Mouse (Mus musculus): ENCODE results near the gene Pitpnm1. TPM values are rescaled to one million over a fixed set of nuclear protein-coding genes. Genes with fewer than 3 reads are reported as not detected.
"Not testable (repeated sequence)": the region's sequence is repeated elsewhere in the genome, so short reads cannot be mapped to it uniquely, and the experiment has no call there.

Gene Pitpnm1
- polyA plus RNA-seq, 1 experiment = 14.8 TPM

DNA sequence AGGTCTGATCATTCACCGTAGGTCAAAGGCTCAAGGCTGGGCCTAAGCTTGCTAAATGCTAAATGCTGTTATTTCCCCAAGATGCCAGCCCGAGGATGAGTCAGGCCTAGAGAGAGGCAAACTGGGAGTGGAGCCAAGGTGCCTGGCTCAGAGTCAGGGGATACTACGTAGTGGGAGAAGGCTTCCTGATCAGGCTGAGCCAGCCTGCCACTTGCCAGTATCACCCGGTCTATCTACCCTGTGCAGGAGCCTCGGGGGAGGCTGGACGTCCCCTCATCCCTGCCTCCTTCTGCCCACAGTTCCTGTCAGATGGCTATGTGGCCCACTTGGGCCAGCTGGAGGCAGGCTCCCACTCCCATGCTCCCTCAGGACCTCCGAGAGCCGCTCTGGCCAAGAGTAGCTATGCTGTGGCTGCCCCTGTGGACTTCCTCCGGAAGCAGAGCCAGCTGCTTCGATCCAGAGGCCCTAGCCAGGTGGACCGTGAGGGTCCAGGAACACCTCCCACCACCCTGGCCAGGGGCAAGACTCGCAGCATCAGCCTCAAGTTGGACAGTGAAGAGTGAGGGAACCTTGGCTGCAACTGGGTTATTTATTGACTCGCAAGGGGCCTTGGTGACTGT lies 13.5 kb downstream of the Pitpnm1 start:
- H3K27ac ChIP-seq (replicated peaks; ENCODE audit: low read depth, low read length) = peak overlapping the region; percentile 74
- H3K4me3 ChIP-seq (ENCODE audit: insufficient read depth, low read depth, low read length) = no peak overlapping the region; the same call in 1 of the 2 replicates
- H3K4me1 ChIP-seq (ENCODE audit: control insufficient read depth, insufficient read depth, insufficient read length, low read length) = peaks cover 12% of the 10 kb centered on the region

DNA sequence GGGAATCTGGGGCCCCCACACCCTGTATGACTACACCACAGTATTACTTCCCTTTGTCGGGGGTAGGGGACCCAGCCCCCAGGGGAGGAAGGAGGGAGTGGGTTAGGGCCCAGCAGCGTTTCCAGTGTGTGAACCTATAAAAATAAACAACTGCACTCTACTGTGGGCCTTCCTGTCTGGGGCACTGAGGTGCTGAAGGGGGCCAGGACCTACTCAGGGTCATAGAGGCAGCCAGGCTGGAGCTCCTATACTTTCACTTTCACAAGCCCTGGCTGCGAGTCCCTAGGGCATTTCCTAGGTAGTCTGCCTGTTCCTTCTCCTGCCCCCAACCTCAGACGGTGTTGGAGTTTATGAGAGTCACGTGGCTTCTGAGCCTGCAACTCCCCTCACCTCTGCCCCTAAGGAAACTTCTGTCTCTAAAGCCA lies 14.0 kb downstream of the Pitpnm1 start:
- peaks cover 12% of the 10 kb centered on the region for H3K4me1 ChIP-seq (ENCODE audit: control insufficient read depth, insufficient read depth, insufficient read length, low read length)
- H3K27ac ChIP-seq (replicated peaks; ENCODE audit: low read depth, low read length) = peak overlapping the region; percentile 74
- no peak overlapping the region; the same call in 1 of the 2 replicates for H3K4me3 ChIP-seq (ENCODE audit: insufficient read depth, low read depth, low read length)

DNA sequence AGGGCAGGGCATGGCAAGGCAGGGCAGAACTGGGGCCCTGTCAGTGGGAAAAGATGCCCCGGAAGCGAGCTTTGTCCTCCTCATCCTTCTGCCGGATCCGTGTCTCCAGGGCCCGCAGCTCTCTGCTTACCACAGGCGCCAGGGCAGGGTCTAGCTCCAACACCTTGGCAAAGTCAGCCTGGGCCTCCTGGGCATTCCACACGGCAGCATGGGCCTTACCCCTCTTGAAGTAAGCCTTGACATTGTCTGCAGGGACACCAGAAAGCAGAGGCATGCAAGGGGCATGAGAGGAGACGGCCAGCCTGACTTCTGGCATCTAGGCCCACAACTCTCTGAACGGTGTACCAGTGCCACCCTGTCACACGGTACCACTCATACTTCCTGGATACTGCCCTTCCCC lies 14.8 kb downstream of the Pitpnm1 start:
- H3K4me3 ChIP-seq (ENCODE audit: insufficient read depth, low read depth, low read length) = no peak overlapping the region
- H3K4me1 ChIP-seq (ENCODE audit: control insufficient read depth, insufficient read depth, insufficient read length, low read length) = peaks cover 12% of the 10 kb centered on the region
- no peak overlapping the region for H3K27ac ChIP-seq (replicated peaks; ENCODE audit: low read depth, low read length)

DNA sequence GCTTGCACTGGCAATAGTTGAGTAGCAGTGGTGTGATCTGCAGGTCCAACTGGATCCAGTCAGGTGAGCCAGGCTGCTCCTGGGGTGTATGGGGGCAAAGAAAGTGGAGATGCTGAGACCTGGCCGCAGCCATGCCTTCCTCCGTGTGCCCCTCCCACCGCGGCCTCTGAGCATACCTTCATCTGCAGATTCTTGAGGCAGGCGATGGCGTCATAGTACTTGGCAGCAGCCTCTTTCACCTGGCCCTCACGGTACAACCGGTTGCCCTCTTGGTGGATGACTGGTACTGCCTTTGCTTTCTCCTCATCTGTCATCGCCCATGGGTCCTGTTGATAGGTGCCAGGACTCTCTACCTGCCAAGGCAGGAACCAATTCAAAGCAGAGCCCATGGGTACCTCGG lies 15.3 kb downstream of the Pitpnm1 start:
- H3K4me3 ChIP-seq (ENCODE audit: insufficient read depth, low read depth, low read length) = no peak overlapping the region
- H3K27ac ChIP-seq (replicated peaks; ENCODE audit: low read depth, low read length) = no peak overlapping the region
- peaks cover 12% of the 10 kb centered on the region for H3K4me1 ChIP-seq (ENCODE audit: control insufficient read depth, insufficient read depth, insufficient read length, low read length)

DNA sequence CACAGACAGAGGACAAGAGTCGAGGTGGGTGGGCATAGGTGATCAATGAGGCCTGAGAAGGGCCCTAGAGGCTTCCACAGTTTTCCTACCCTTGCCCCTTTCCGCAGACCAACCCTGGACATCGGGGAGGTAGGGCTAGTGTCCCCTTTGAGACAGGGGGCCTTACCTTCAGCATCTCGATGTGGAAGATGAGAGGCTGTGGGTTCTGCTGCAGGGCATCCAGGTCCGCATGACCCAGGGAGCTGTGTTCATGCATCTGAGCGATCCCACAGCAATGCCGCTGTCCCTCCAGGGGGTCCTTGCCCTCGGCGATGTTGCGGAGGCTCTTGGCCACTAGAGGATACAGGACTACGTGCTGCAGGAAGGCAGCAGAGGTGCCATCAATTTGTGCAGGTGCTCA lies 16.0 kb downstream of the Pitpnm1 start:
- peaks cover 17% of the 10 kb centered on the region for H3K4me1 ChIP-seq (ENCODE audit: control insufficient read depth, insufficient read depth, insufficient read length, low read length)
- no peak overlapping the region for H3K4me3 ChIP-seq (ENCODE audit: insufficient read depth, low read depth, low read length)
- H3K27ac ChIP-seq (replicated peaks; ENCODE audit: low read depth, low read length) = no peak overlapping the region

DNA sequence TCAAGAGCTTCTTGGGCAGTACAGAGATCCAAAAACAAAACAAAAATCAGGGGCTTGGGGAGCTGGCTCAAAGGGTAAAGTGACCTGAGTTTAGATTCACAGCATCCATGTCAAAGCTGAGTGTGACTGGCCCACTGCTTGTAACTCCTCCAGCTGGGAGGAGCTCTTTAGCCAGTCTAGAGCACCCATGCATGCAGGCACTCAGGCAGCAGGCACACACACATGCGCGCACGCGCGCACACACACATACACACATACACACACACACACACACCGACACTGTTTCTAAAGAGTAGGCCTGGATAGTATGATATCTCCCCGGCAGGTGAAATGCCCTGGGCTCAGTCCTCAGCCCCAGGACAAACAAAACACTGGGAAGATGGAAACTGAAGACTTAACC lies 17.2 kb downstream of the Pitpnm1 start:
- H3K4me3 ChIP-seq (ENCODE audit: insufficient read depth, low read depth, low read length) = no peak overlapping the region
- peaks cover 17% of the 10 kb centered on the region for H3K4me1 ChIP-seq (ENCODE audit: control insufficient read depth, insufficient read depth, insufficient read length, low read length)
- H3K27ac ChIP-seq (replicated peaks; ENCODE audit: low read depth, low read length) = no peak overlapping the region

DNA sequence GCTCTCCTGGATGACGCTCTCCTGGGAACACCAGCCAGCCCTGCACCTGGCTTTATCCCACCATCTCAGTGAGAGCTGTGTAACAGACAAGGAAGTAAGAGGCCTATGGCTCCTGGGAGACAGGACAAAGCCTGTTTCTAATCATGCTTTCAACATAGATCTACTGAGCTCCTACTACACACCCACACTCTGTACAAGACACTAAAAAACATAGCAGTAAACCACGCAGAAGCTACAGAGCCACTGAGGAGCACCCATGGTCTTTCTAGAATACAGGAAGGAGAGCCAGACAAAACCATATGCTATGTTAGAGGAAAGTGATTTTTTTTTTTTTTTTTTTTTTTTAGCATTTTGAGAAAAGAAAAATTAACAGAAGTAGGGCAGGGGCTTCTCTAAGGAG lies 18.6 kb downstream of the Pitpnm1 start:
- Histone ChIP-seq H3K4me3 (ENCODE audit: insufficient read depth, low read depth, low read length) (no peak overlapping the region), H3K4me1 (ENCODE audit: control insufficient read depth, insufficient read depth, insufficient read length, low read length) (peaks cover 12% of the 10 kb centered on the region), H3K27ac (replicated peaks; ENCODE audit: low read depth, low read length) (no peak overlapping the region)

DNA sequence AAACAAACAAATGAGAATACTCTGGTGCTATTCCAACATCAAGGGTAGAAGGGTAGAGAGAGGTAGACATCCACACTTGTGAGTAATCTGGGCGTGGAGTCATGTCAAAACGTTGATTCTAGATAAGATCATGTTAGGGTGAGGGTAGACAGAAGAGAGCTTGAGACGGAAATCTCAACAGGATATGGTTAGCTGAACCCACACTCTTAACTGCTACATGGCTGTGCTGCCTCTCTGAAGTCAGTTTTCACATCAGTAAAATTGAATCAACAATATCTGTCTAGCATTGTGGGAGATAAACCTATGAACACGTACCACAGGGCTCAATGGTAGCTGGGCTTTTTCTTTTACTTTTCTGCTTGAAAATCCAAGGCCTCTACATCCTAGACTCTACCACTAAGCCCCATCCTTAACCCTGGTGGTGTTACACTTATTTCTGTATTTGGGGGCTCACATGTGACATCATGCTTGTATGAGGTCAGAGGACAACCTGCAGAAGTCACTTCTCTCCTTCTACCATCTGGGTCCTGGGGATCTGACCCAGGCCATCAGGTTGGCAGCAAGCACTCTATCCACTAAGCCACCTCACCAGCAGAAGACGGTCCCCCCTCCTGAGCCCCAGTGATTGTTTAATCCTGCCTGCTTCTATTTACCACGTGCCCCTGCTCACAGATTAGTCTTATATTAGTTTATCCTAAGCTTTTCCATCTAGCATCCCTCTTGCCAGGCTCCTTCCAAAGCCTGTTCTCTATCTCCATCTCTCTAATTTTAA lies 20.1 kb downstream of the Pitpnm1 start:
- Histone ChIP-seq H3K4me1 (ENCODE audit: control insufficient read depth, insufficient read depth, insufficient read length, low read length) (peaks cover 4% of the 10 kb centered on the region; the same call in 1 of the 2 replicates), H3K4me3 (ENCODE audit: insufficient read depth, low read depth, low read length) (no peak overlapping the region), H3K27ac (replicated peaks; ENCODE audit: low read depth, low read length) (no peak overlapping the region)

DNA sequence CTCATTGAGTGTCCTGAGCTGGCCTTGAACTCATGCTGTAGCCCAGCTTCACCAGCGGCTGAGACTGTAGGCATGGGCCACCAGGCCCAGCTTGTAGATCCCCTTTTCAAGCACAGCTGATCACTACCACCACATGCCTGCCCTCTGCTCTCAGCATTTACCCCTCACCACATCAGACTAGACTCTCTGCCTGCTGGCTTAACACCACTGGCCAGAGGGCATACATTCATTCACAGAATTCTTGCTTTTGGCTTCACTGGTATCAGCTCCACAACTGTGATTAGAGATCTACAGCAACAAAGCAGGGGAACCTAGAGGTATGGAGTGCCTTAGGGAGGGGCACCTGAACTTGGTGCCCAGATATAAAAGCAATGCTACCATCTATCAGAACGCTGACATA lies 20.7 kb downstream of the Pitpnm1 start:
- Histone ChIP-seq H3K4me3 (ENCODE audit: insufficient read depth, low read depth, low read length) (peak overlapping the region; percentile 60), H3K4me1 (ENCODE audit: control insufficient read depth, insufficient read depth, insufficient read length, low read length) (peaks cover 4% of the 10 kb centered on the region; the same call in 1 of the 2 replicates), H3K27ac (replicated peaks; ENCODE audit: low read depth, low read length) (no peak overlapping the region)

DNA sequence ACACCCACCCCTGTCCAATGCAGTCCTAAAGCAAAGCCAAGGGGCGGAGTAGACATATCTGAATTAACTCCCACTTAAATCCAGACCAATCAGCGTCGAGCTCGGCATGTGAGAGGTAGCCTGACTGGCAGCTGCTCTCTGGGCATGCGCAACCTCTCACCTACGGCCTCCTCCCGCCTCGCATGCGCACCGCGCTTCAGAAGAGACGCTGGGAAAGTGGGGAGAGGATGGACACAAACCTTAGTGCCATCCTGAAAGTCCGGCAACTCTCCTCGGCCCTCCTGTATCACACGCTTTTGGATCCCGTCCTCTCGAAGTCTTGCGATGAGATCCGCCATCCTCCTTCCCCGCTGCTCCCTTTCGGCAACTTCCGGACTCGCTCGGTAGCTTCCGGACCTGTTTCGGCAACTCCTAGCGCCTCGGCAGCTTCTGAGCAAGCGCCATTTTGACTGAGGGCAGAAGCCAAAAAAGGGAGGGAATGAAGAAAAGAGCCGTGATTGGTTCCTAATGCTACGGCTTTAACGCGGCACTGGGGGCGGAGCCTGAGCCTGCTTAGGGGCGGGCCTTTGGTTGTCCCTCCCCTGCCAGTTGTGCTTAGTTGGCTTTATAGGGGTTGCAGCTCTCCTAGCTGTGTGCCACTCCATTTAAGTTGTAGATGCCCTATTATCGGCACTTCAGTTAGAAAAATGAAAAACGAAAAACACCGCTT lies 21.5 kb downstream of the Pitpnm1 start:
- Histone ChIP-seq H3K27ac (replicated peaks; ENCODE audit: low read depth, low read length) (peak overlapping the region; percentile 83), H3K4me3 (ENCODE audit: insufficient read depth, low read depth, low read length) (peak overlapping the region; percentile 60), H3K4me1 (ENCODE audit: control insufficient read depth, insufficient read depth, insufficient read length, low read length) (peaks cover 4% of the 10 kb centered on the region; the same call in 1 of the 2 replicates)

DNA sequence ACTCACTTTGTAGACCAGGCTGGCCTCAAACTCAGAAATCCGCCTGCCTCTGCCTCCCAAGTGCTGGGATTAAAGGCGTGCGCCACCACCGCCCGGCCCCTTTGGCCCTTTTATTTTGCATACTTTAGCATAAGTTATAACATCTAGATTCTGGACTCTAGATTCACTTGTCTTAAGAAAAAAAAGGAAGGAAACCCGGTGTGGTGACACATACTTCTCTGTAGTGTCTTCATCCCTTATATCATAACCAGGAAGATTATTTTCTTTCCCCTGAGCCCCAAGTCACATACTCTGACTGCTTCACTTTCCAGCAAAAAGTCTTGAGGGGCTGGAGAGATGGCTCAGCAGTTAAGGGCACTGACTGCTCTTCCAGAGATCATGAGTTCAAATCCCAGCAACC lies 22.1 kb downstream of the Pitpnm1 start:
- not testable (repeated sequence) for H3K4me3 ChIP-seq (ENCODE audit: insufficient read depth, low read depth, low read length); H3K27ac ChIP-seq (replicated peaks; ENCODE audit: low read depth, low read length); H3K4me1 ChIP-seq (ENCODE audit: control insufficient read depth, insufficient read depth, insufficient read length, low read length)

DNA sequence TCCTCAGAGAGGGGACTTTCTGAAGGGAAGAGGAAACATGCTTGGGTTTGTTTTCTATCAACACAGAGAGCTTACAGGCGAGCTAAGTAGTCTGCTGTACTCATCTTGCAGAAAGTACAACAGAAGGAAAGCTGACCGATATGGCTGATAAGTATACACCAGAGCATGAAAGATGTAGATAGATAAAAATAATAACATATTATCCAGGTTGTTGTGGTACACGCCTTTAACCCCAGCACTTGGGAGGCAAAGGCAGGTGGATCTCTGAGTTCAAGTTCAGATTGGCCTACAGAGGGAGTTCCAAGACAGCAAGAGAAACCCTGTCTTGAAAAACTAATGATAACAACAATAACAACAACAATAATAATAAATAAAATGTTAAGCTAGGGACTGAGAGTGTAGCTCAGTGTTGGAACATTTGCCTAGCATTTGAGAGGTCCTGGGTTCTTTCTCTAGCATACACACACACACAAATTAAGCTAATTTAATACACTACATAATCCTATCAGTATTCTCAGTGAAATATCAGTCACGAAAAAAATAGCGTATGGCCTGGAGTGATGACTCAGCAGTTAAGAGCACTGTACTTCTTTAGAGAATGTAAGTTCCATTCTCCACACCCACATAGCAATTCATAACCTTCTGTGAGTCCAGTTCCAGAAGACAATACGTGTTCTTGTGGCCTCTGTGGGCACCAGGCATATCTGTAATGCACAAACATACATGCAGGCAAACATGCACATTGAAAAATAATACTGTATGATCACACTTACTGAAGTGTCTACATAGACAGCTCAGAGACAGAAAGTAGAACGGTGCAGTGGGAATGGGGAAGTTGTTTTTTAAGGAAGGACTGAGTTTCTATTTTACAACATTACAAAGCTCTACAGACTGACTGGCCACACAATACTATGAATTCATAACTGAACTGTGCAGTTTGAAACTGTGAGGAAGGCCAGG lies 22.9 kb downstream of the Pitpnm1 start:
- no peak overlapping the region for H3K4me3 ChIP-seq (ENCODE audit: insufficient read depth, low read depth, low read length)
- H3K4me1 ChIP-seq (ENCODE audit: control insufficient read depth, insufficient read depth, insufficient read length, low read length) = peaks cover 12% of the 10 kb centered on the region
- no peak overlapping the region; the same call in 1 of the 2 replicates for H3K27ac ChIP-seq (replicated peaks; ENCODE audit: low read depth, low read length)

DNA sequence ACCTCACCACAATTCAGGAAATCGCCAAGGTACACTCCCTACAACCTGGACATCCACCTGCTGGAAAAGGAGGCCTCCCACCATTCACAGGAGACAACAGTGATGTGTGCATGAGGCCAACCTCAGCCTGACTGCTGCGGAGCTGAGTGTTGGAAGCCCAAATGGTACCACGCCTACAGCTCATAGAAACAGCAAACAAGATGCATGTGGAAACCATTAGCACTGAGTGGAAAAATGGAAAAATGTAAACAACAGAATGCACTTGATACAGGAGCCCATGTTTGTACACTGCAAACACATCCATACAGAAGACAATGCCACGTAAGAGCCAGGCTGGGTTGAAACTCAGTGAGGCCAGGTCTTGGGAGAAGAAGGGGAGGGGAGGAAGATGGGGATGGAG lies 24.6 kb downstream of the Pitpnm1 start:
- Histone ChIP-seq H3K27ac (replicated peaks; ENCODE audit: low read depth, low read length) (no peak overlapping the region), H3K4me1 (ENCODE audit: control insufficient read depth, insufficient read depth, insufficient read length, low read length) (peaks cover 12% of the 10 kb centered on the region), H3K4me3 (ENCODE audit: insufficient read depth, low read depth, low read length) (no peak overlapping the region)

DNA sequence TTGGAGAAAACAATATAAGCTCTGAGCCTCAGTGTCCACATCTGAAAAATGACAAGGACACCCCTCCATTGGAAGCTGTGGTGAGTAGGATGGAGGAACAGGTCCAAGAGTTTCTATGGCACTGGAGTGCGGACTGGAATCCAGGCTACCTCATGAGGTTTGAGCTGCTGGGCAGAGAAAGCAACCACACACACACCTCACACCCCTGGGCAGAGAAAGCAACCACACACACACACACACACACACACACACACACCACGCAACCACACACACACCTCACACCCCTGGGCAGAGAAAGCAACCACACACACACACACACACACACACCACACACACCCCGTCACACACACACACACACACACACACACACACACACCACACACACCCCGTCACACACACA lies 25.5 kb downstream of the Pitpnm1 start:
- H3K4me3 ChIP-seq (ENCODE audit: insufficient read depth, low read depth, low read length) = peak overlapping the region; percentile 52
- H3K27ac ChIP-seq (replicated peaks; ENCODE audit: low read depth, low read length) = peak overlapping the region; percentile 63
- peaks cover 12% of the 10 kb centered on the region for H3K4me1 ChIP-seq (ENCODE audit: control insufficient read depth, insufficient read depth, insufficient read length, low read length)
